Mouse (Mus musculus) limb, embryonic 14.5 days (tissue): Measurements from ENCODE around the gene Vav1. TPM values are rescaled to one million over a fixed set of nuclear protein-coding genes. Genes with fewer than 3 reads are reported as not detected.

Experiments
- ATAC-seq: fragments of 200-750 bp; cut with Nextera tagmentation; 2 replicates; pipeline ENCODE4 v1.8.0; 2017; ENCODE audit warnings: low read depth, moderate number of reproducible peaks, moderate TSS enrichment; ENCODE audit not compliant: low FRiP score
- DNase-seq: peaks from one replicate; pipeline ENCODE4 v3.0.0-alpha.2; 2015; ENCODE audit warnings: low spot score
- H3K27ac ChIP-seq: fragments of 300-500 bp; sonication (generic); replicated peaks from 2 replicates; pipeline ENCODE4 v1.5.1; 2014; ENCODE audit warnings: low read depth, mild to moderate bottlenecking, low read length, moderate library complexity, mixed read lengths
- H3K27me3 ChIP-seq: fragments of 300-500 bp; sonication (generic); 2 replicates; pipeline ENCODE4 v1.6.1; 2014; ENCODE audit warnings: low read length, mixed read lengths; ENCODE audit not compliant: control insufficient read depth, insufficient read depth
- H3K36me3 ChIP-seq: fragments of 300-500 bp; sonication (generic); 2 replicates; pipeline ENCODE4 v1.6.1; 2014; ENCODE audit warnings: mild to moderate bottlenecking, low read length, moderate library complexity, mixed read lengths; ENCODE audit not compliant: control insufficient read depth, insufficient read depth
- H3K4me1 ChIP-seq: fragments of 300-500 bp; sonication (generic); 2 replicates; pipeline ENCODE4 v1.6.1; 2014; ENCODE audit warnings: antibody characterized with exemption, low read length, mixed read lengths; ENCODE audit not compliant: control insufficient read depth, insufficient read depth
- H3K4me2 ChIP-seq: fragments of 300-500 bp; sonication (generic); replicated peaks from 2 replicates; pipeline ENCODE4 v1.6.1; 2014; ENCODE audit warnings: low read depth, mild to moderate bottlenecking, low read length, moderate library complexity; ENCODE audit not compliant: severe bottlenecking
- H3K4me3 ChIP-seq: fragments of 300-500 bp; sonication (generic); replicated peaks from 2 replicates; pipeline ENCODE4 v1.5.1; 2014; ENCODE audit warnings: low read length
- H3K9ac ChIP-seq: fragments of 300-500 bp; sonication (generic); 2 replicates; pipeline ENCODE4 v1.6.1; 2014; ENCODE audit warnings: mild to moderate bottlenecking, low read depth, low read length, moderate library complexity; ENCODE audit not compliant: severe bottlenecking
- H3K9me3 ChIP-seq: fragments of 300-500 bp; sonication (generic); 2 replicates; pipeline ENCODE4 v1.6.1; 2016; ENCODE audit warnings: low read length; ENCODE audit not compliant: control insufficient read depth
- POLR2A ChIP-seq: fragments of 200-500 bp; IDR thresholded peaks from 2 replicates; pipeline ENCODE4 v1.8.0; 2012; ENCODE audit warnings: inconsistent platforms, mild to moderate bottlenecking, moderate library complexity, borderline replicate concordance; ENCODE audit not compliant: insufficient read depth, insufficient read length; ENCODE audit errors: extremely low read depth
- WGBS: fragments of 180-500 bp; shearing (Covaris S2); extraction: QIAGEN DNeasy Blood & Tissue Kit; methylation state at CpG from one replicate; pipeline ENCODE4 v1.1.7; 2014; 5-methylcytosine and 5-hydroxymethylcytosine counted together
- polyA plus RNA-seq, 2 experiments: library from polyadenylated mRNA; depleted of rRNA in 1 of 2; stranded (reverse) in 1 of 2; unstranded in 1 of 2; fragments of >200 nt; fragmentation: Nextera tagmentation in 1 of 2; extraction: Ambion mirVana in 1 of 2; gene quantifications; 2 replicates each; pipeline versions ENCODE4 v1.2.1 to v1.2.3; 2012 to 2014

Gene Vav1
- polyA plus RNA-seq, 2 experiments = 3.3 to 3.8 TPM

DNA sequence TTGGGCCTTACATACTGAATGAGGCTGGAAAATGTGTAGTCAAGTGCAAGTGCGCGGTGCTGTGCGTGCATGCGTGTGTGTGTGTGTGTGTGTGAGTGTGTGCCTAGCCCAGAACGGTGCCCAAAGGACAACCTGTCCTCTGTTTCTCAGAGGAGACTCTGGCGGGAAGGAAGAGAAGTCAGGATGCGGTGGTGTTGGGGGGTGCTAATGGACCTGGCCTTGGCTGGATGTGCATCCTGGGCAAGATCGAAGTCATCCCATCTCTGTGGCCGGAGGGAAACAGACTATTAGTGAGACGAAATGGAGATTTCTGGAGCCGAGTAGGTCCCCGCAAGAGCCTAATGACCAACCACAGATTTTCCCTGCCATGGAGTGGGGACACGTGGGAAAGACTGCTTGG is 30.1 kb upstream of the Vav1 start:
- H3K4me1 ChIP-seq = peaks cover 16% of the 10 kb centered on the region
- H3K27ac ChIP-seq = peak overlapping the region; percentile 84
- H3K4me2 ChIP-seq = peak overlapping the region; percentile 86
- H3K9ac ChIP-seq = peak overlapping the region; percentile 21; the same call in 1 of the 2 replicates
- DNase-seq = no peak
- H3K4me3 ChIP-seq = peak overlapping the region; percentile 70
- peaks cover 13% of the 10 kb centered on the region for H3K36me3 ChIP-seq
- TF ChIP-seq POLR2A = no peak
- no peak for ATAC-seq
- 9% methylated on average over 13 of the region's 13 CpGs for WGBS
- no peaks in the 10 kb centered on the region for H3K27me3 ChIP-seq
- no peaks in the 10 kb centered on the region for H3K9me3 ChIP-seq

DNA sequence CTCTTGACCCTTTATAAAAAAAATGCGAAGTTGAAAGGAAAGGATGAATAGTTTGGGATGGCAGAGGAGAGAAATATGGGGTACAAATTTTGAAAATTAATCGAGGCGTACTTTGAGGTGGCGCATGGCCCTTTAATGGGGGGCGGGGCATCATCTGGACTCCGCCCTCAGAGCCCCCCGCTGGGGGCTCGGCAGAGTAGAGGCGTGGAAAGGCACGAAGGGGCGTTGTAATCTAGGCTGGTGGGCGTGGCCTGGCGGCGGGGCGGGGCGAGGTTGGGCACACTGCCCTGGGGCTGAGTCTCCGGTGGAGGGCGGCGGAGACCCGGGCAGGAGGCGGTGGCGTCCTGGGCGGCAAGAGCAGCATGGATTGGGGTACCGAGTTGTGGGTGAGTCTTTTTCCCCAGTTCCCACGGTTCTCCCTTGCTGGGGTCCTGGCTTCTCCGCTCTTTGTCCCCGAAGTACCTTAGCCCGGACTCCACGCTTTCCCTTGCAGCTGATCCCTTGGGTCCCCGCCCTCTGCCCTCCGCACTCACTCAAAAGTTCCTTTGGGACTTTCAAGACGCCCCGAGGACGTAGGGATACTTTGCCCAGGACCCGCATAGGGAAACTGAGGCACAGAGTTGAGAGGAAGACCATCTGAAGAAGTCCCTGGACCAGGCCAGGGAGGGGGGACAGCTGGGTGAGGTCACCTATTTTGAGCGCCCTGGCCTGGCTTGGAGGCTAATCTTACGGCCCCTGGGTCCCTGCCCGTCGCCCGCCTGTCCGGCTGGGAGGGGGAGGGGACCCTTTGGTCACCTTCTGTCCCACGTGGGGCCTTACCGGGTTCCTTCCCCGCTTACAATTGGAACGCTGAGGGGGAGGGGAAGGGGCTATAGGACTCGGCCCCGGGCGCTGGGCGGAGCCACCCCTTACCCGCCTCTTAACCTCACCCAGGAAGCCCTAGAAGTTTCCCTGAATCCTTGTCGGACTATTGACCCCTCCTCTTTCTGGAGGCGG is 29.4 kb upstream of the Vav1 start, which contains the start of gene Trip10:
Gene Trip10, plus strand, starts transcription at position 270 of the 996 bp plus-strand sequence.
- peak within 1 kb of the TSS; percentile 86 for H3K4me2 ChIP-seq
- no peaks in the 10 kb centered on the region for H3K27me3 ChIP-seq
- DNase-seq (peak; percentile 90), ATAC-seq (peak; percentile 39)
- H3K9ac ChIP-seq = peak within 1 kb of the TSS; percentile 64
- peak within 1 kb of the TSS; percentile 84 for H3K27ac ChIP-seq
- 1% methylated on average over 35 of the region's 52 CpGs for WGBS
- peak; percentile 80; the same call in 1 of the 2 replicates for TF ChIP-seq POLR2A
- peaks cover 16% of the 10 kb centered on the region for H3K4me1 ChIP-seq
- H3K4me3 ChIP-seq = peak within 1 kb of the TSS; percentile 70
- no peaks in the 10 kb centered on the region for H3K9me3 ChIP-seq
- H3K36me3 ChIP-seq = peaks cover 20% of the 10 kb centered on the region

DNA sequence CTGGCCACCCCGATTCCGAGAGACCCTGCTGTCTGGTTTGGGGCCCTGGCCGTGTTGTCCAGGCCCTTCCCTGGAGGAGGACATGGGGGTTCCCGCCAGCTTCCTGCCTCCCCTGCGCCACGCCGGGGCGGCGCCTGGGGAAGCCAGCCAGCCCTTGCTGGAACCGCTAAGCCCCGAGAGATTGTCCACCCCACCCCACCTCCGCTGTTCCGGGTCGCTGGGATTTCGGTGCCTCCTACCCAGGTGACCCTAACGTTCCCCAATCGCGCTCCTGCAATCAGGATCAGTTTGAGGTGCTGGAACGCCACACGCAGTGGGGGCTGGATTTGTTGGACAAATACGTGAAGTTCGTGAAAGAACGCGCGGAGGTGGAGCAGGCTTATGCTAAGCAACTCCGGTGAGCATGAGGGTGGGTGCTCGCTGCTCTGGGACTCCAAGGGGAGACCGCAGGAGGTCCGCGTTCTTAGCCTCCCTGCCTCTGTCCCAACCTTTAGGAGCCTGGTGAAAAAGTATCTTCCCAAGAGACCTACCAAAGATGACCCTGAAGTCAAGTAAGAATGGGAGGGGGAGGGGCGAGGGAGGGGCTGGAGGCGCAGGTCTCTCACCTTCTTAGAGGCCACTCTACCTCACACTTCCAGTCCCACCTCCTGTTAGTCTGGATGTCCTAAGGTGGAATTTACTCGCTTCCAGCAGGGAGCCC is 28.3 kb upstream of the Vav1 start:
- WGBS = 2% methylated on average over 33 of the region's 33 CpGs
- DNase-seq = no peak
- H3K9me3 ChIP-seq = no peaks in the 10 kb centered on the region
- no peak overlapping the region for H3K27ac ChIP-seq
- H3K36me3 ChIP-seq = peaks cover 23% of the 10 kb centered on the region
- H3K4me3 ChIP-seq = peak overlapping the region; percentile 70
- H3K9ac ChIP-seq = peak overlapping the region; percentile 64
- no peaks in the 10 kb centered on the region for H3K27me3 ChIP-seq
- peak overlapping the region; percentile 86 for H3K4me2 ChIP-seq
- H3K4me1 ChIP-seq = peaks cover 16% of the 10 kb centered on the region
- ATAC-seq = no peak
- TF ChIP-seq POLR2A = no peak

DNA sequence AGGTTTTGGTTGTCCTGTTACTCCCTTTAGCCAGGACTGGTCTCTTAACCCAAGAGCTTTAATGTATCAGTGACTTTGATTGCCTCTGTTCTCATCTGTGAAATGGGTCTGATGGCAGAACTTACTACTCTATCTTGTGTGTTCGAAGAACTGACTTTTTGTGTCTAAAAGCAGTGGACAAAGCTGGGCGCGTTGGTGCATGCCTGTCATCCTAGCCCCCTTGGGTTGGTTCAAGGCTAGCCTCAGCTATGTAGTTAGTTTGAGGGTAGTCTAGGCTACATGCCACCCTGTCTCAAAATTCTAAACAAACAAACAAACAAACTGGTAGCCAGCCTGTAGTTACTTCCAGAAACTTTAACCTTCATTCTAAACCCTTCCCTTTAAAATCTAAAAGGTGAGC is 27.5 kb upstream of the Vav1 start:
- Histone ChIP-seq H3K4me1 (peaks cover 15% of the 10 kb centered on the region), H3K27me3 (no peaks in the 10 kb centered on the region), H3K36me3 (peaks cover 29% of the 10 kb centered on the region), H3K4me3 (no peak overlapping the region), H3K9ac (no peak overlapping the region), H3K9me3 (no peaks in the 10 kb centered on the region), H3K4me2 (no peak overlapping the region), H3K27ac (no peak overlapping the region)
- no peak for ATAC-seq
- WGBS = 88% methylated on average over 3 of the region's 3 CpGs
- TF ChIP-seq POLR2A = no peak
- no peak for DNase-seq

DNA sequence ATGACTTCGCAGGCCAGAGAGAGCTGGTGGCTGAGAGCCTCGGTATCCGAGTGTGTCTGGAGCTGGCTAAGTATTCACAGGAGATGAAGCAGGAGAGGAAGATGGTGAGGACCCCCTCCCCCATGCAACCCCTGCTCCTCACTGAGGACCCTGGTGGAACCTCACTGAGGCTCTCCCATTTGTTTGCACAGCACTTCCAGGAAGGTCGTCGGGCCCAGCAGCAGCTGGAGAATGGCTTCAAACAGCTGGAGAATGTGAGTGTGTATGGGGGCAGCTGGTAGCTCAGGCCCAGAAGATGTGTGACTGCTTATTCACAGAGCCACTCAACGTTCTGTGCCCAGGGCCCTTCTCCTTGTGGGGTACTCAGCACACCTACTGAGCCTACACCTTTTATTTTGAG is 25.6 kb upstream of the Vav1 start:
- peaks cover 44% of the 10 kb centered on the region for H3K36me3 ChIP-seq
- no peak for ATAC-seq
- no peak for DNase-seq
- no peaks in the 10 kb centered on the region for H3K9me3 ChIP-seq
- no peak for TF ChIP-seq POLR2A
- no peak overlapping the region for H3K27ac ChIP-seq
- H3K4me3 ChIP-seq = no peak overlapping the region
- H3K4me2 ChIP-seq = no peak overlapping the region
- 80% methylated on average over 6 of the region's 6 CpGs for WGBS
- H3K4me1 ChIP-seq = peaks cover 11% of the 10 kb centered on the region; the same call in 1 of the 2 replicates
- H3K9ac ChIP-seq = no peak overlapping the region
- no peaks in the 10 kb centered on the region for H3K27me3 ChIP-seq
